Mouse (Mus musculus) T-cell, adult 2 months (primary cell): ENCODE results near the gene Hivep3.
A peak's percentile ranks its signal among the peaks of the same experiment; 100 is the strongest.

Experiments used
- DNase-seq: peaks from one replicate; pipeline ENCODE4 v3.0.0; 2022; ENCODE audit warnings: low spot score

Hivep3 gene

DNA sequence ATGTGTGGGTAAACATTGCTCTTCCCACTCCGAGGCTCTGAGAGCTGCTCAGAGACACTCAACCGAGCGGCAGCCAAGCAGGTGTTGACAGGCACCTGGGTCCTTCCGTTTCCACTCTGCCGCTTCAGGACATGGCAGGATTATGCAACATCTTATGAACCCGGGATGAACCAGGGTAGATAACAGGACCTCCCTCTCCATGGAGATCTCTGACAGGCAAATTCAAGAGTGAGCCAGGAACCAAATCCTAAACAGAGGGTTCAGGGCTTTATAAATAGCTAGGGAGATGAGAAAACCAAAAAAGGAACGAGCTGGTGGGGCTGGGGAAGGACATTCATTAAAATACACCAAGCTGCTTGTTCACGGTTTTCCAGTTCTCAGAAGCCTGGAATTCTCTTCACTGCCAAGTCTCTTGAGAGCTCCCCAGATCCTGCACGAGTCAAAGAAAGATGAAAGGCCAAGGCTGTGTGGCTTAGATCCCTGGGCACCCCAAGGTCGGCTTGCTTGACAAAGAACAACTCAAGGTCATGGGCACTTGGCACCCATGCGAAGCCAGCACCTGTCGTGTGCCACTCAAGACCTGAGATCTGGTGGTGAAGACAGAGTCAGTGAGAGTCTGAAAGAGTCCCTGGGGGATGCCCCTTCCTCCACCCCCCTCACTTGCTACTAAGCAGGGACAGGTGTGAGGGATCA is 215.5 kb downstream of the Hivep3 start:
- no peak for DNase-seq

DNA sequence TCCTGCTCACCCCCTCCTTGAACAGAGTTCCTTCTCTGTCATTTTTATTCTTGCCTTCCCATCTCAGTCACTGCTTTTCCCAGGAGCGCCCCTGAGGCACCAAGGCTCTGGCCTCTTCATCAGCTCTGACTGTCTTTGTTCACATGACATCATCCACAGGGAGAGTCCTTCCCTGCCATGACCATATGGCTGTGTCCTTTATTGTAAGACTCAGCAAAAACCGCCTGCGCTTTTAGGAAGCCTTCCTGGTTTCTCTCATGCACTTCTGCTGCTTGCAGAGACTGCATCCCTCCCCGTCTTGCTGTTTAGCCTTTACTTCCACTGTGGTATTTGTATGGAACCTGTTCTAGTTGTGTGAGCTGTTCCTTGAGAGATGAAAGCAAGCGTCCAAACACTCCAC is 216.6 kb downstream of the Hivep3 start:
- no peak for DNase-seq

DNA sequence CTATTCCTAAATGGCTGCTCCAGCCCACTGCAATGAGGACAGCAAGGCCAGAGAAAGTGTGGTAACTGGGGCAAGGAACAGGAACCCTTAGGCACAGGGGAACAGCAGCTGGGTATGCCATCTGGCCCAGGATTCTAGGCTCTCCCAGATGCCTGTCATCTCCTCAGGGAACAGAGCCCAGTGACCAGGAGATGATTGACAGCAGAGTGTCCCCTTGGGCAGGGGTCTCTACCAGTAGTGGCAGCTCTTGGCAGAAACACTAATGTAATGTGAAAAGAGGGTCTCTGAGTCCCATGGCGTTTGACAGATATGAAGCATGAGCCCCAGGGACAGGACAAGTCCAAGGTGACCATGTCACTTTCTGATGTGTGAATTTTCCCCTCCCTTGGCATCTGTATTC is 217.5 kb downstream of the Hivep3 start:
- DNase-seq = no peak

DNA sequence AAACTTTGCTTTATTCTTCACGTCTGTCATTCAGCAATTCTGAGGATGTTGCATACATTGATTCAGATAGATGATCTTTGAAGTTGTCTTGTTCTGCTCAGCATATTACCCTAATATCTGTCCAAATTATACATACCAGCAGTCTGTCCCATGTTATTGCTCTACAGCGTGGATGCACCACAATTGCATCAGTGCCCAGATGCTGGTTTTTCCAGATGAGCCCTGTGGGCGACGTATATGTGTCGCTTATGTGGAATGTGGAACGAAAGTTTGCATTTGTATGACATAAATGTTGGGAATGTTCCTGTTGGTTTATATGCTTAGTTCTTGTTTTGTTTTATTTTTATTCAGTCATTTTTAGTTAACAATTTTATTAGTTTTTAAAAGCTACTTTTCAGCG is 221.4 kb downstream of the Hivep3 start:
- no peak for DNase-seq

DNA sequence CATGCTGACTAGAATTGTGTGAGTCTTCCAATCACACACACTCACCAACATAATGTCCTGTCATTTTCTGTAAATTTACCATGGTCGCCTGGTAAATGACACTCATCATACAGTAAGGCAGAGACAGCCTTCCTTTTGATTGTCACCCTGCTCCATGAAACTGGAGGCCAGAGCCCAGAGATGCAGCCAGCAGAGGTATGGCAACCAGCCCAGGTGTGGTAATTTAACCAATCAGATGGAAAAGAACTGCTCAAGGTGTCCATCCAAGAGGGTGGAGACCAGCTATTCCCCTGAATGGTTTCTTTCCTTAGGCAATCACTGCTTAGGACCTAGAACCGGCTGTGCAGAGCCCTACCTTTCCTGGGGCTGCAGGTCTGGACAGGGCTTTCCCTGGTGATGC is 224.4 kb downstream of the Hivep3 start:
- no peak for DNase-seq

DNA sequence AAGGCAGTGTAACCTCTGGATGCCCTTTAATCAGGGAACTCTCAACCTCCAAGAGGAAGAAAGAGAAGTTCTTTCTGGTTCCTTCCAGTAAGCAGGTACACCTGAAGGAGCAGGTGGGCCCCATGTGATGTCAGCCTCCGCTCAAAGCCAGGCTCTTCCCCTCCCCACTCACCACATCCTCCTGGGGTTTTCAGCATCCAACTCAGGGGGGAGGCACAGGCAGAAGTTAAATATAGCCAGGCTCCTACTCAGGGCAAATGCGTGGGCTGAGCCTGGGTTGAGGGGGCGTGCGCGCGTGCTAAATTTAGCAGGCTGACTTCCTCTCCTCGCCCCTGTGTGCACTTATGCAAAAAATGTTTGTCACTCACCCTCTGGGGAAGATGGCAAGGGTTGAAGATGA is 225.7 kb downstream of the Hivep3 start:
- DNase-seq = peak; percentile 81

DNA sequence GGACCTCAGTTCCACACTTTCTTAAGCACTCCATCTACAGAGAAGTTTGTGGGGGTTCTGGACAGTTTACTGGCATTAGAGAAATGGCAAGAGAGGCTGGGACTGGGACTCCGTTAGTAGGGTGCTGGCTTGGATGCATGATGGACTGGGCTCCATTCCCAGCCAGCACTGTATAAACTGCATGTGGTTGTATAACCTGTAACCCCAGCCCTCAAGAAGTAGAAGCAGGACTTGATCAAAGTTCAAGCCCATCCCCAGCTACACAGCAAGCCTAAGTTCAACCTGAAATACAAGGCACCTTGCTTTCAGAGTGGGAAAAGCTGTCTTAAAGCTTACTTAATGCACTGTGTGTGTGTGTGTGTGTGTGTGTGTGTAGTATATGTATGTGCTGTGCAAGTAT is 226.3 kb downstream of the Hivep3 start:
- DNase-seq = no peak

DNA sequence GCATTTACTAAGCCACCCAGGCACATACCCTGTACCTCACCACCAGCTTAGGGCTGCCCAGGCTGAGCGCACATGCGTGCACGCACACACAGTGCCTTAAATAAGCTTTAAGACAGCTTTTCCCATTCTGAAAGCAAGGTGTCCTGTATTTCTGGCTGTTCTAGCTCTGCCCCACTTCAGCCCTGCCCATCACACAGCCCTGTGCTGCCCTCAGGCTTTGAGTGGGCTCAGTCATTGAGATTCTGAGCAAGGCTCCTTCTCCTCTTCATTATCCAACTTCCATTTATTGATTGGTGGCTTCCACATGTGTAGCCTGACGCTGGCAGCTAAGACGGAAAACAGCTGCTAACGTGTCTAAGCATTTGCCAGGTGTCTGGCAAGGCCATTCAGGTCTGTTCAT is 226.9 kb downstream of the Hivep3 start:
- no peak for DNase-seq

DNA sequence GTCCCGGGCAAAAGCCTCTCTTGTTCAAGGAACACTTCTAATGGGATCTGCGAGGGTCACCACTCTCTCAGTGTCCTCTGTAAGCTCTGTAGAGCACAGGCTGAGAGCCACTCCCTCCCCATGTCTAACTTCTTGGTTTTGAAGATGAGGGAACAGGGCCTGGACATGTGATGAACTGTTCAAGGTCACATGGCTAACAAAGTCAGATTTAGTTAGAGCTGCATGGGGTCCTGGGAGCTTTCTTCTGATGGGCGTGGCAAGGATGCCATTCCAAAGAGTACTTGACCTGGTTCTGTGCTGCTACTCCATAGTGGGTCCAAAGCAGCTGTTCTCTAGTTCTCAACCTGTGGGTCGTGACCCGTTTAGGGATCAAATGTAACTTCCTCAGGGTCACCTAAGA is 227.6 kb downstream of the Hivep3 start:
- no peak for DNase-seq

DNA sequence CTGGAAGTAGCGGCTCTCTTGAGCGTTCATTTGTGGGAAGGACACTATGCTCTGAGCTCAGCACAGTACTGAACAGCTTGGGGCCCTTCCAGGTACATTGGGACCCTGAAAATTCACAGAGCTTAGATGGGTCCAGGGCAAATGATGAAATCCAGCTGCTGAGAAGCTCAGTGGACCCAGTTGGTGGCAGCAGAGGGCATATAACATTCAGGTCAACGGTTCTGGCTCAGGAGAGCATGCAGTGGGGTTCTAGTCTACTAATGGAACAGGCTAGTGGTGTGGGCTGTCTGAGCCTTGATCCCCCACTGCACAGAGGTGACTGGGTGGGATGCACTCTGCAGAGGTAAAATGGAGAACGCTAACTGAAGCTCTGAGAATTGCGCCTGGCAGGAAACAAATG is 228.5 kb downstream of the Hivep3 start:
- no peak for DNase-seq

DNA sequence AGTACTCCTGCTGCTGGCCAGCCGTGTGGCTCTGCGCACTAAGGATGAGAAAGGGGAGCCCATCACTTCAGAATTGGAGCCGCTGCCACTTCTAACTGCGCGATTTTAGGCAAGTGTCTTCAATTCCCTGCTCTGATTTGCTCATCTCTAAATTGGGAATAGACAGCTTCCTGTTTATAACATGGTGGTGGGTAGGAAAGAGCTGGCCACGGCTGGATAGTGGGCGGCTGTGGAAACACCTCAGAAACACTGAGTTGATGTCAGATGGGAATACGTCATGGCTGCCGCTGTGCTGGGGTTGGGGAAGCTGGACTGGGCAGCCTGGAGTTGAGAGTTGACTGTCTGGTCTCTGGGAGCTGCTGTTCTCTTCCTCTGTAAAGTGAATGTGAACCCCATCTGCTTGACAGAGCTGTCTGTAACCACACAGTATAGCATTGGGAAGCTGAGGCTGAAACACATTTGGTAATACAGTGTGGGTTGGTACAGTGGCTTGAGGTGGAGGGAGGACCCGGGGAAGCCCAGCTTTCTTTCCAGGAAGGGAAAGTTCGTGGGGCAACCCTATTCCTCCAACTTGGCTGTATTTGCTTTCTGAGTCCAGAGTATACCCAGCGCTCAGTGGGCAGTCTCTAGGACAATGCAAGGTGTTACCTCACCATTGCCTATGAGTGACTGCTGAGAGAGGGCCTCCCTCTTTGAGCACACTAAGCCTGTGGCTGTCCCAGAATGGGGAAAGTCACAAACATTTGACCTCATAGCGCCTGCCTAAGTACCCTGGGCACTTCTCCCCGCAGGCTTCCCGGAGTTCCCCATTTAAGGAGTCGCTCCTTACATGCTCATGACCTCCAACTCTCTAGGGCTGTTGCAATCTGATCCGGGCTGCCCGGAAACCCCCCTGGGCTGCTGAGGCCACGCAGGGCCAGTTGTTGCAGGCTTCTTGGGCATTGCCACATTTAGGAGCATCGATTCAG is 232.8 kb downstream of the Hivep3 start:
- no peak for DNase-seq

DNA sequence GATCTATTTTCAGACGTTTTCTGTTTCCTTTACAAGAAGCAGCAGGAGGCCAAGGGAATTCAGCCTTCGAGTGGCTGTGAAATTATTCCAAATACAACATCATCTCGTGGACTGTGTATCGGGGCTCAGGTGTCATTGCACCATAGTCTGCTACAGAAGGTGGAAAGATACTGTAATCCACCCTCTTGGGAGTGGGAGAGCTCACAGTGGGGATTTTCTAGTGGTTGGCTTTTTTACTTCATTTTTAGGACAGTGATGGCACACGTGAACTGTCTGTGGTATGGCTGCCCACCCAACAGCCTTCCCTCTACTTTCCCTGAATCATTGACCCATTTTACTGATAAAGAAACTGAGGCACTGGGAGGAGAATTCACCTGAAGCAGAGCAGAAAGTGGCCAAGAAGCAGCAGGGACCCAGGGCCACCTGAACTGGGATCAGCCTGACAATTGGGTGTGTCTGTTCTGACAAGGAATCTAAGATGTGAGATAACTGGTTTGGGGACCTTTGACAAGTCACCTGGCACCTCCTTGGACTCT is 233.6 kb downstream of the Hivep3 start:
- no peak for DNase-seq

DNA sequence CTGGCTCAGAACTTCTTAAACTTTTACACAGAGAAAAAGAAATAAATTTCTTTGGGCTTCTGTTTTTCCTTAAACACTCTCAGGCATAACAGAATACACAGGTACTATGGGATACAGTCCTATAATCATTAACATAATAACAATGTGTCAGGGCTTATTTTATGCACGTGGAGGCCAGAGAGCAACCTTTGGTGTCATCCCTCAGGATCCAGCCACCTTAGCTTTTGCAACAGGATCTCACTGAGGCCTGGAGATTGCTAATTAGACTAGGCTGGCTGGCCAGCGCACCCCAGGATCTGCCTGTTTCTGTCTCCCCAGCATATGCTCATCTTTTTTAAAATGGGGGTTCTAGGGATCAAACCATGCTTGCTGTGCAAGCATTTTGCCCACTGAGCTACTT is 234.1 kb downstream of the Hivep3 start:
- no peak for DNase-seq

DNA sequence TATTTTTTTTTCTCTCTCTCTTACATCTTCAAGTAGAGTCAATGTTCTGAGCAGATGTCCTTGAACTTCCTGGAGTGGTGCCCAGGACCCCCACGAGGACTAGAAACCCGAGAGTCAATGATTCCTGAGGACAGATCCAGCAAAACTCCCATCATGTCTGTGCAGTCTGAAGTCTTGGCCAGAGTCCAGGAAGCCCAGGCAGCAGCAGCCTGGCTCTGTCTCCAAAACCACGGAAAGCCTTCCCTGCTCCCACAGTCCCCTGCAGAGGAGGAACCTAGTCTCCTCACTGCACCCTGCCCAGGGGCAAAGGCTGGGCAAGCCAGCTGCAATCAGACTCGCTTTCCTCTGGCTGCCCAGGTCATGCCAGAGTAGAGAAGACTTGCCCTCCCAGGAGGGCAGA is 234.5 kb downstream of the Hivep3 start:
- DNase-seq = no peak

DNA sequence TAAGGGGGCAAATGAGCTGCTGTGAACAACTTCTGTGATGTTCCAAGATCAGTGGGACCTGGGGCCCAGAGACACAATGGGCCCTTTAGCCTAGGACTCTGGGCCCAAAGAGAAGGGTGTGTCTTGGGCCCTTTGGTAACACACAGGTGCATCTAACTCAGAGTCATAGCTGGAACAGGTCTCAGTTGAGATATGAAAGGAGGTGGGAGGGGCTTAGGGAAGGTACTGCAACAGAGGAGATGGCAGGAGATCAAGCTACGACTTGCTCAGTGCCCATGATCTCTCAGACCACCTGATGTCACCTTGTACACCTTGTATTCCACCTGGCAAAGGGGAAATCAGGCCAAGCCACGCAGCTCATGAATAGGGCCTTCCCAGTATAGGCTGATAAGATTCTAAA is 235.3 kb downstream of the Hivep3 start:
- DNase-seq = no peak

DNA sequence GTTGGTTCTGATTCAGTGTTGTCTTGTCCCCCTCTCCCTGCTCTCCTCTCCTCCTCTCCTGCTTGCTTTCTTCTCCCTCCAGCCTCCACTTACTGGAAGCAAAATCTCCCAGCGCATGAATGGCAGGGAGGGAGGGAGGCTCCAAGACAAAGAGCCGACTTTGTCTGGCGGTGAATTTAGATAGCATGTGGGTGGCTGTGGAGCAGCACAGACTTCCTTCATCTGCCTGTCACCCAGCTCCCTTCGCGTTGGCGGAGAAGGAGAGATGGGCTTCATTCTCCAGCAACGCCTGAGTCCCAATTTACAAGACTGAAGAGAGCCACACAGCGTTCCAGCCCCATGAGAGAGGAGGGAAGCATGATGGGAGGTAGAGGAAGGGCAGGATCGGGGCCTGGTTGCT is 236.6 kb downstream of the Hivep3 start:
- no peak for DNase-seq

DNA sequence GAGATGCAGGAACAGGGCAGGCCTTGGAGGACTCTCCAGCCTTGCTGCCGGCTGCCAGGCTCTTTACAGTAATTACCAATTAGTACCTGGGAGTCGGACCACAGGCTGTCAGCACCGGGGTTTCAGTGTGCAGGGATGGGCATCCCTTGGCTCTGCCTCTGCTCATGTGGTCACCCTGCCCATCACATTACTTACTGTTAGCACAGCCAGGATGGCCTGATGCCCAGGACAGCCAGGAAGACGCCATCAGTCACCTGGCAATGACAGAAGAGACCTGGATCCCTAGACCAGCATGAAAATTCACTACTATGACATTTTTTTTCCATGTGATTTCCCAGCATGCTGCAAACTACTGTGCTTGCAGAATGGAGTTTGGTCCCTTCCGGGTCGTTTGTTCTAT is 238.8 kb downstream of the Hivep3 start:
- no peak for DNase-seq

DNA sequence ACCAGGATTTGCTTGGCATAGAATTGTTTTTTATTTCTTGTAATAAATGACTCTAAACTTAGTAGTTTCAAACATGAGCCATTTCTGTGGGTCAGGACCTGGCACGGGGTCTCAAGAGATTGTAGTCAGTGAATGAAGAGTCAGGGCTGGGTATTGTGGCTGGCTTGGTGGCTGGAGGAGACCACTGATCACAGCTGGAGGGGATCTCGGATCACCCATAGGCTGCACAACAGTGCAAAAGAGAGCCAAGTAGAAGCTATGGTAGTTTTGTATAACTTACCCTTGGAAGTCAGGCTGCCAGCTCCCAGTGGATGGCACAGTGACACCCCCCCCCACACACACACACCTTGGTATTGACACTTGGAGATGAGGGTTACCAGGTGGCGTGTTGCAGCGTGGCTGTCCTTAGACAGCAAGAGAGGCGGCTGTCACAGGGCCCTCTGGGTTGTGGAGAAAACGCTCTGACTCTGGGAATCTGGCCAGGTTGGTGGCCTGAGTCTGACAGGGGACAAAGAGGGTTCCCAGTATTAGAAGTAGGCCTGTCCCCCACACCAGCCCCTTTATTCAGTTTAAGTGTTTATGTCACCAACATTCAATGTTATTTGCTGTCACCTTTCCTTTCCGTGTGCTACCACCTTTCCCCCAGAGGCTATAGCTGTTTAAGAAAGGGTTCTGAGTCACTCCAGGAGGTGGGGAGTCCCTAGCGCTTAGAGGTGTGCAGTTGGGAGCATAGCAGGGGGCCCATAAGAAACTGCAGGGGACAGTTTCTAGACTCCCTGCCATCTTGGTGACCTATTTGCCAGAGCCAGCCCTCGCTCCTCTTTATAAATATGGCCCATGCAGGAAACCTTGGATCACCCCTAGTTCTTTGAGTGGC is 240.4 kb downstream of the Hivep3 start:
- DNase-seq = no peak

DNA sequence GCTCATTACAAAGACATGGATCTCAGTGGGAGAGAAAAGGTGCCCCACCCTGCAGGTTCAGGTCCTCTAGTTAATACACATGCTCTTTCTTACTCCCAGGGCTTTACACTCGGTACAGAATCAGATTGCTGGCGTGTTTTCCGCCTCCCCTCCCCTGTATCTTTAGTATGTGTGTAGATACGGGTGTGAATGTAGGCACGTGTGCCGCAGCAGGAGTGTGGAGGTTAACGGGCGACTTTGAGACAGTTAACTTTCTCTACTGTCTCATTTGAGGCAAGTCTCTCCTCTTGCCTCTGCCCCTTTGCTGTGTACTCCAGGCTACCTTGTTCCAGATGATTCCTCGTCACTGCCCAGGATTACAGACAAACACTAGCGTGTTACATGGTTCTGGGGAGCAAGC is 241.7 kb downstream of the Hivep3 start:
- no peak for DNase-seq

DNA sequence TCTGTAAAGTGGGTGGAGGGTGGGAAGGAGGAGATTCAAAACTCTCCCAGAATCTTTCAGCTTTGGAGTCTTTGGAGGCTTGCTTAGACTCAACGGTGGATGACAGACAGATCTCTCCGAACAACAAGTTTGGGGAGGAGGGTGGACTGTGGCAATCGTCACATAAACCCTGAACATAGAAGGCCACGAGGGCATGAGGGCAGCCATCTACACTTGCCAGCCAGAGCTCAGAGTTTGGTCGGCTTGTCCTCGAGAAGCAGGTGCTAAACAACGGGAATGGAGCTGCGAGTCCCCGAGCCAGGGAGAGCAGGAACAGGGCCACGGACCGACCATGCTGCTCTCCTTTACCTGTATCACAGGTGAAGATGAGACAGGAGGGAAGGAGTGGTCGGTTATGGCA is 242.2 kb downstream of the Hivep3 start:
- no peak for DNase-seq

DNA sequence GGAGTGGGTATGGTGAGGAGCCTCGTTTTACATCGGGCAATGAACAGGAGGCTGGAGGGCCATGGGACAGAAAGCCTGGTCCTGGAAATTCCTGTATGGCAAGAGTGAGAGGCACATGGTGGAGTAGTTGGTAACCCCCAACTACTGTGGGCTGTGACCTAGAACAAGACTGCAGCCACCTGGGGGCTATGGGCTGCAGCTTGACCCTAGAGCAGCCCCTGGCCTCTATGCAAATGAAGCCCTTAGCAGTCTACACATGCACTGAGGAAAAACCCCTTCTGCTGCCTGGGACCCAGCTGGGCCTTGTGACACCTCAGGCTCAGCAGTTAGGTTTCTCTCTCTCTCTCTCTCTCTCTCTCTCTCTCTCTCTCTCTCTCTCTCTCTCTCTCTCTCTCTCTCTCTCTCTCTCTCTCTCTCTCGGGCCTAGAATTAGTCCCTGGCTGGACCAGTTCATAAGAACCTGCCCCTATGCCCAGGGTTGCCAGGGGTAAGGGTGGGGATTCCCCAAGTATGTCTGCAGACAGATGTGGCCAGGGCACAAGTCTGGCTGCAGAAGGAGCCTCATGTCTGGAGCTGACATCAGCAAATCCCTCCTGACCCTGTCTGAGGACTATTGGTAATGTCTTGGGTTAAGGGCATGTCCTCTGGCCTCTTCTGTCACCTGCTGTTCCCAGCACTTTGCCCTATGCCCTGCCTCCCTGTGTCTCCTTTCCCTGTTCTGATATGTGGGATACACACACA is 243.0 kb downstream of the Hivep3 start:
- no peak for DNase-seq
